Mouse (Mus musculus): ENCODE measurements around the gene Gm45062. TPM values are rescaled to one million over a fixed set of nuclear protein-coding genes. Genes with fewer than 3 reads are reported as not detected.

Gene Gm45062
- polyA plus RNA-seq, 1 experiment, result not detected

- TF ChIP-seq CTCF (IDR thresholded peaks at IDR 0.05; ENCODE audit: extremely low read depth, insufficient read depth, insufficient read length, insufficient replicate concordance) (no peak), POLR2A (IDR thresholded peaks at IDR 0.05; ENCODE audit: low read depth, low read length) (no peak)
- no peak for DNase-seq (ENCODE audit: low read depth in 1 of 2, low spot score in 2 of 2)
- no peak overlapping the region for H3K27ac ChIP-seq (ENCODE audit: insufficient read depth, low read length)
- H3K4me3 ChIP-seq (ENCODE audit: extremely low read depth, insufficient read depth, insufficient read length), result no peak overlapping the region
- no peaks in the 10 kb centered on the region for H3K4me1 ChIP-seq (ENCODE audit: control insufficient read depth, insufficient read depth, insufficient read length)
- H3K27me3 ChIP-seq (ENCODE audit: control insufficient read depth, insufficient read depth, low read length), result no peaks in the 10 kb centered on the region
- 87% methylated on average over 5 of the region's 5 CpGs for WGBS
- H3K36me3 ChIP-seq (ENCODE audit: control insufficient read depth, insufficient read depth, low read length), result peaks cover 1% of the 10 kb centered on the region; the same call in 1 of the 2 replicates
Observed at GRCm38 (mm10) chr6:8405844-8406243, 146.6 kb downstream of the Gm45062 start.

- Histone ChIP-seq H3K4me1 (ENCODE audit: control insufficient read depth, insufficient read depth, insufficient read length) (no peaks in the 10 kb centered on the region), H3K4me3 (ENCODE audit: extremely low read depth, insufficient read depth, insufficient read length) (no peak overlapping the region), H3K36me3 (ENCODE audit: control insufficient read depth, insufficient read depth, low read length) (no peaks in the 10 kb centered on the region), H3K27ac (ENCODE audit: insufficient read depth, low read length) (no peak overlapping the region), H3K27me3 (ENCODE audit: control insufficient read depth, insufficient read depth, low read length) (no peaks in the 10 kb centered on the region)
- TF ChIP-seq CTCF (IDR thresholded peaks at IDR 0.05; ENCODE audit: extremely low read depth, insufficient read depth, insufficient read length, insufficient replicate concordance) (no peak), POLR2A (IDR thresholded peaks at IDR 0.05; ENCODE audit: low read depth, low read length) (no peak)
- no peak for DNase-seq (ENCODE audit: low read depth in 1 of 2, low spot score in 2 of 2)
- 82% methylated on average over 2 of the region's 2 CpGs for WGBS
Observed at GRCm38 (mm10) chr6:8408332-8408731, 149.1 kb downstream of the Gm45062 start.

GRCm38 (mm10) chr6:8409865-8410264 is 150.6 kb downstream of the Gm45062 start:
- Histone ChIP-seq H3K27ac (ENCODE audit: insufficient read depth, low read length) (no peak overlapping the region), H3K4me1 (ENCODE audit: control insufficient read depth, insufficient read depth, insufficient read length) (no peaks in the 10 kb centered on the region), H3K4me3 (ENCODE audit: extremely low read depth, insufficient read depth, insufficient read length) (no peak overlapping the region), H3K27me3 (ENCODE audit: control insufficient read depth, insufficient read depth, low read length) (no peaks in the 10 kb centered on the region), H3K36me3 (ENCODE audit: control insufficient read depth, insufficient read depth, low read length) (no peaks in the 10 kb centered on the region)
- DNase-seq (ENCODE audit: low read depth in 1 of 2, low spot score in 2 of 2), result no peak
- TF ChIP-seq CTCF (IDR thresholded peaks at IDR 0.05; ENCODE audit: extremely low read depth, insufficient read depth, insufficient read length, insufficient replicate concordance), result no peak
- no peak for TF ChIP-seq POLR2A (IDR thresholded peaks at IDR 0.05; ENCODE audit: low read depth, low read length)
- 91% methylated on average over 4 of the region's 4 CpGs for WGBS

GRCm38 (mm10) chr6:8412845-8413598 is 153.8 kb downstream of the Gm45062 start:
- 72% methylated on average over 10 of the region's 10 CpGs for WGBS
- TF ChIP-seq CTCF (IDR thresholded peaks at IDR 0.05; ENCODE audit: extremely low read depth, insufficient read depth, insufficient read length, insufficient replicate concordance), result no peak
- TF ChIP-seq POLR2A (IDR thresholded peaks at IDR 0.05; ENCODE audit: low read depth, low read length), result no peak

GRCm38 (mm10) chr6:8414020-8414419 is 154.8 kb downstream of the Gm45062 start:
- no peak overlapping the region for H3K4me3 ChIP-seq (ENCODE audit: extremely low read depth, insufficient read depth, insufficient read length)
- no peaks in the 10 kb centered on the region for H3K36me3 ChIP-seq (ENCODE audit: control insufficient read depth, insufficient read depth, low read length)
- TF ChIP-seq POLR2A (IDR thresholded peaks at IDR 0.05; ENCODE audit: low read depth, low read length) (no peak), CTCF (IDR thresholded peaks at IDR 0.05; ENCODE audit: extremely low read depth, insufficient read depth, insufficient read length, insufficient replicate concordance) (no peak)
- DNase-seq (ENCODE audit: low read depth in 1 of 2, low spot score in 2 of 2), result no peak
- no peak overlapping the region for H3K27ac ChIP-seq (ENCODE audit: insufficient read depth, low read length)
- no peaks in the 10 kb centered on the region for H3K4me1 ChIP-seq (ENCODE audit: control insufficient read depth, insufficient read depth, insufficient read length)
- H3K27me3 ChIP-seq (ENCODE audit: control insufficient read depth, insufficient read depth, low read length), result no peaks in the 10 kb centered on the region
- WGBS, result 91% methylated on average over 9 of the region's 9 CpGs

More at GRCm38 (mm10) chr6:8412845-8413598, 153.8 kb downstream of the Gm45062 start:
- Histone ChIP-seq H3K27me3 (ENCODE audit: control insufficient read depth, insufficient read depth, low read length) (no peaks in the 10 kb centered on the region), H3K27ac (ENCODE audit: insufficient read depth, low read length) (no peak overlapping the region), H3K4me3 (ENCODE audit: extremely low read depth, insufficient read depth, insufficient read length) (no peak overlapping the region), H3K36me3 (ENCODE audit: control insufficient read depth, insufficient read depth, low read length) (no peaks in the 10 kb centered on the region), H3K4me1 (ENCODE audit: control insufficient read depth, insufficient read depth, insufficient read length) (no peaks in the 10 kb centered on the region)
- no peak for DNase-seq (ENCODE audit: low read depth in 1 of 2, low spot score in 2 of 2)

GRCm38 (mm10) chr6:8415823-8416222 is 156.6 kb downstream of the Gm45062 start:
- no peak for DNase-seq (ENCODE audit: low read depth in 1 of 2, low spot score in 2 of 2)
- TF ChIP-seq POLR2A (IDR thresholded peaks at IDR 0.05; ENCODE audit: low read depth, low read length), result no peak
- no peak for TF ChIP-seq CTCF (IDR thresholded peaks at IDR 0.05; ENCODE audit: extremely low read depth, insufficient read depth, insufficient read length, insufficient replicate concordance)
- no peak overlapping the region for H3K27ac ChIP-seq (ENCODE audit: insufficient read depth, low read length)
- no peaks in the 10 kb centered on the region for H3K27me3 ChIP-seq (ENCODE audit: control insufficient read depth, insufficient read depth, low read length)
- no peak overlapping the region for H3K4me3 ChIP-seq (ENCODE audit: extremely low read depth, insufficient read depth, insufficient read length)
- H3K36me3 ChIP-seq (ENCODE audit: control insufficient read depth, insufficient read depth, low read length), result no peaks in the 10 kb centered on the region
- WGBS, result 94% methylated on average over 5 of the region's 5 CpGs
- no peaks in the 10 kb centered on the region for H3K4me1 ChIP-seq (ENCODE audit: control insufficient read depth, insufficient read depth, insufficient read length)

All from spleen, adult 2 months (tissue).